Mouse (Mus musculus) stomach, embryonic 15.5 days (tissue): Measurements from ENCODE around the gene Tmem273. TPM values are rescaled to one million over a fixed set of nuclear protein-coding genes. Genes with fewer than 3 reads are reported as not detected.

Experiments used
- ATAC-seq: fragments of 200-750 bp; cut with Nextera tagmentation; 2 replicates; pipeline ENCODE4 v1.8.0; 2017; ENCODE audit warnings: low read depth, moderate number of reproducible peaks, moderate TSS enrichment; ENCODE audit not compliant: insufficient read depth, low FRiP score
- H3K27ac ChIP-seq: fragments of 300-500 bp; sonication (generic); 2 replicates; pipeline ENCODE4 v1.5.1; 2015; ENCODE audit warnings: mild to moderate bottlenecking, inconsistent platforms
- H3K27me3 ChIP-seq: fragments of 300-500 bp; sonication (generic); replicated peaks from 2 replicates; pipeline ENCODE4 v1.6.1; 2015; ENCODE audit warnings: inconsistent platforms
- H3K36me3 ChIP-seq: fragments of 300-500 bp; sonication (generic); 2 replicates; pipeline ENCODE4 v1.6.1; 2015; ENCODE audit warnings: inconsistent platforms
- H3K4me1 ChIP-seq: fragments of 300-500 bp; sonication (generic); 2 replicates; pipeline ENCODE4 v1.6.1; 2015; ENCODE audit warnings: inconsistent platforms
- H3K4me2 ChIP-seq: fragments of 300-500 bp; sonication (generic); 2 replicates; pipeline ENCODE4 v1.6.1; 2015; ENCODE audit warnings: mild to moderate bottlenecking, inconsistent platforms
- H3K4me3 ChIP-seq: fragments of 300-500 bp; sonication (generic); replicated peaks from 2 replicates; pipeline ENCODE4 v1.5.1; 2015; ENCODE audit warnings: inconsistent platforms
- H3K9ac ChIP-seq: fragments of 300-500 bp; sonication (generic); 2 replicates; pipeline ENCODE4 v1.6.1; 2015; ENCODE audit warnings: inconsistent platforms
- H3K9me3 ChIP-seq: fragments of 300-500 bp; sonication (generic); 2 replicates; pipeline ENCODE4 v1.6.1; 2016; ENCODE audit warnings: inconsistent platforms
- WGBS: fragments of 180-500 bp; shearing (Covaris S2); methylation state at CpG from one replicate; pipeline ENCODE4 v1.1.7; 2015; 5-methylcytosine and 5-hydroxymethylcytosine counted together
- polyA plus RNA-seq: library from polyadenylated mRNA; unstranded; fragments of >200 nt; fragmentation: Nextera tagmentation; extraction: Ambion mirVana; gene quantifications from 2 replicates; pipeline ENCODE4 v1.2.1, GENCODE M21; 2015

The Tmem273 gene
- polyA plus RNA-seq = 0.63 and 1.4 TPM in 2 replicates

DNA sequence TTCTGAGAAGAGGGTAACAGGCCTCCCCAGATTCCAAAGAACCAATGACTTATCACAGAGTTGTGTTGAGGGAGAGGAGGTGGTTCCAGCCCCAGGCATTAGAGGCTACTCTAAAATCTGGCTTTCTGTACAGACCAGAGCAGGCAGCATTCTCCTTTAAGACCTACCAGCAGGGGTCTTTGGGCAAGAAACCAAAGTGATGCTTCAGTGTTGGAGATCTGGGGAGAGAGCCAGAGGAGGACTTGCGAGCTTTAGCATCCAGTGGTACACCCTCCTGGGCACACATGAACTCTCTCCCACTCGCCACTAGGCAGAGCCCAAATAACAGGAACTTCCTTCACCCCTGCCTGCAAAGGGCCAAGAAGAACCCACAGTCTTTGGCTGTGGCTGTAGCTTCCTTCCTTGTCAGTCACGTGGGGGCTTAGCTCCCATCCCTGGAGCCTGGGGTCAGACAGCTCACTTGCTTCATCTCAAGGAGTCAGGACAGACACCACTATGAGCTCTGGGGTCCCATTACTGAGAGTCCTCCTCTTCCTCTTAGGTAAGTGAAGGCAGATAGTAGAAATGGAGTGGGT lies at the start of gene Tmem273:
Gene Tmem273 (plus strand): TSS at position 408 of the 575 bp plus-strand sequence.
- H3K27ac ChIP-seq = no peak within 1 kb of the TSS
- WGBS = 74% methylated on average over 3 of the region's 3 CpGs
- H3K4me2 ChIP-seq = no peak within 1 kb of the TSS
- H3K9me3 ChIP-seq = no peaks in the 10 kb centered on the region
- no peak within 1 kb of the TSS for H3K4me3 ChIP-seq
- H3K9ac ChIP-seq = no peak within 1 kb of the TSS
- H3K27me3 ChIP-seq = no peaks in the 10 kb centered on the region
- no peaks in the 10 kb centered on the region for H3K36me3 ChIP-seq
- no peaks in the 10 kb centered on the region for H3K4me1 ChIP-seq
- ATAC-seq = no peak

DNA sequence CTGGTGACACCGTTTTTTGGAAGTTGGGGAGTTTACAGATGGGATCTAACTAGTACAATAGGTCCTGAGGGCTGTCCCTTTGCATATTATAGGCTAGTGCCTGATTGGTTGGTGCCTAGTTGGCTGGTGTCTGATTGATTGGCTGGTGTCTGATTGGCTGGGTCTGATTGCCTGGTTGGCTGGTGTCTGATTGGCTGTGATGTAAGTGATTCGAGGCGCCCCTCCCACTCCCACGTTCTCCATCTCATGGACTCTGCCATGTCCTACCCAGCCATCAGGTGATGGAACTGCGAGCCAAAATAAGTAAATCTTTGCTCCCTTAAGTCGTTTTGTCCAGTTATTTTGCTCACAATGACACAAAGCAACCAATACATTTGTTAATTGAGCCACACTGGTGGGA lies 49.2 kb upstream of the Tmem273 start:
- Histone ChIP-seq H3K4me2 (no peak overlapping the region), H3K4me1 (no peaks in the 10 kb centered on the region), H3K9ac (no peak overlapping the region), H3K4me3 (no peak overlapping the region), H3K27me3 (no peaks in the 10 kb centered on the region), H3K27ac (no peak overlapping the region), H3K36me3 (no peaks in the 10 kb centered on the region), H3K9me3 (no peaks in the 10 kb centered on the region)
- no peak for ATAC-seq
- 79% methylated on average over 6 of the region's 6 CpGs for WGBS

DNA sequence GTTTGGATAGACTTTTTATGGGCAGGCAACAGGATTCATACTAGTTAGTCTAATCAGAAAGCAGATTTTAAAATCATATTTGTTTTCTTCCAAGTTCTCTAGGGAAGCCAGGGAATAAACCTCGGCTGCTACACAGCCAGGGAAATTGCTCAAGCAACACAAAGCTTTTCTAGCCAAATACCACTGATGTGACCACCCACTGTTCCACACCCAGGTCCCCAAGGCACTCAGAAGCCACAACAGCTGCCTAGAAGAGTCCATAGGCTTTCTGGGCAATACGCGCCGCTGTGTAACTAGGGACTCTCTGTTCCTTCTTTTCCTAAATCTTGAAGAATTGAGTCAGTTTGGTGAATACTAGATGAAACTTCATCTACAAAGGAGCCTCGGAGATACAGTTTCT lies 47.2 kb upstream of the Tmem273 start:
- no peak for ATAC-seq
- Histone ChIP-seq H3K4me3 (no peak overlapping the region), H3K4me1 (no peaks in the 10 kb centered on the region), H3K9me3 (no peaks in the 10 kb centered on the region), H3K36me3 (no peaks in the 10 kb centered on the region), H3K27ac (no peak overlapping the region), H3K27me3 (no peaks in the 10 kb centered on the region), H3K4me2 (no peak overlapping the region), H3K9ac (no peak overlapping the region)
- 87% methylated on average over 5 of the region's 5 CpGs for WGBS

DNA sequence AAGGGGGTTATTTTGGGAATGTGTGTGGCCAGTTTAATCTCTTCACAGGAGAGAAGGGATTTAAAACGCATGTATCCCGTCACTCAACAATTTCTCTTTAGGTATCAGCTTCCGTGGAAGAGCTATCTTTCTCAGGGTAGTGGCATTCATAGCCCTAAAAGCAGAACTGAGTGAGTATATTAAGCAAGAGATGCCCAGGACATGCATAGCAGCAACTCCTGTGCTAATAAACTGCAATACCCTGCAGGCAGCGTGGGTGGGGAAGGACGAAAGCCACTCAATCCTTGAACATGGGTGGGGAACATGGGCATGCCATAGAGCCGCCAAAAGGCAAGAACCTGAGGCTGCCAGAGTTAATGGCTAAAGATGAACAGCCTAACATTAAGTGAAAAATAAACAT lies 37.2 kb upstream of the Tmem273 start:
- Histone ChIP-seq H3K4me1 (no peaks in the 10 kb centered on the region), H3K9ac (no peak overlapping the region), H3K27ac (no peak overlapping the region), H3K9me3 (no peaks in the 10 kb centered on the region), H3K27me3 (no peaks in the 10 kb centered on the region), H3K36me3 (no peaks in the 10 kb centered on the region), H3K4me2 (no peak overlapping the region), H3K4me3 (no peak overlapping the region)
- no peak for ATAC-seq
- 66% methylated on average over 6 of the region's 6 CpGs for WGBS

DNA sequence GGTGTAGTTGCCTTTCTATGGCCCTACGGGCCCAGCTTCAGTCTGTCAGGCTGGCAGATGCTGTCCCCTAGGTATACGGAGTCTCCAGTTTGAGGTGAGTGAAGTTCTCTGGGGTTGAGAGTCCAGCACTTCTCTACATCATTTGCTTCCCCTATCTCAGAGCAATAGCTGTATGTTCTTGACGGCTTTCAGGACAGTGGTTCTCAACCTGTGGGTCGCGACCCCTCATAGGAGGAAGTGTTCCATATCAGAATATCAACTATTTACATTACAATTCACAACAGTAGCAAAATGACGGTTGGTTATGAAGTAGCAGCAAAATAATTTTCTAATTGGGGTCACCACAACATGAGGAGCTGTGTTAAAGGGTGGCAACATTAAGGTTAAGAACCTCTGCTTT lies 35.0 kb upstream of the Tmem273 start:
- Histone ChIP-seq H3K9ac (no peak overlapping the region), H3K4me1 (no peaks in the 10 kb centered on the region), H3K27me3 (no peaks in the 10 kb centered on the region), H3K4me2 (no peak overlapping the region), H3K4me3 (no peak overlapping the region), H3K9me3 (no peaks in the 10 kb centered on the region), H3K27ac (no peak overlapping the region), H3K36me3 (no peaks in the 10 kb centered on the region)
- no peak for ATAC-seq
- WGBS = 77% methylated on average over 6 of the region's 6 CpGs

DNA sequence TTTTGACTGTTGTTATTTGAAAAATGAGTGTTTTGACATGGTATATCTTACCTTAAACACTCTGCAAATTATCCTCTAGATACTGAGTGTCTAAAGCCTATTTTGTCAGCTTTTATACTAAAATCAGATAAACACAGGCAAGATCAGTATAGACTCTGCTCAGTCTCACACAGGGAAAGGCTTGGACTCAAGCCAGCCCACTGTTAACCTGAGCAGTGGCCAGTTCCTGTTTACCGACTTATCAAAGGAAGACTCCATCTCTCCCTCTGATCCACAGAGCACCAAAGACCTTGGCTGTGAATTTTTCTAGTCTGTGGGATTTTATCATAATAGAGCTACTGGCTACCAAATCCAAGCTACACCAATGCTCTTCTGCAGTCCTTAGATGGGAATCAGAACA lies 31.5 kb upstream of the Tmem273 start:
- H3K36me3 ChIP-seq = no peaks in the 10 kb centered on the region
- no peak overlapping the region for H3K4me3 ChIP-seq
- H3K27ac ChIP-seq = no peak overlapping the region
- WGBS = 41% methylated on average over 1 of the region's 1 CpGs
- no peaks in the 10 kb centered on the region for H3K4me1 ChIP-seq
- no peak overlapping the region for H3K4me2 ChIP-seq
- no peaks in the 10 kb centered on the region for H3K27me3 ChIP-seq
- no peak for ATAC-seq
- no peak overlapping the region for H3K9ac ChIP-seq
- H3K9me3 ChIP-seq = no peaks in the 10 kb centered on the region

DNA sequence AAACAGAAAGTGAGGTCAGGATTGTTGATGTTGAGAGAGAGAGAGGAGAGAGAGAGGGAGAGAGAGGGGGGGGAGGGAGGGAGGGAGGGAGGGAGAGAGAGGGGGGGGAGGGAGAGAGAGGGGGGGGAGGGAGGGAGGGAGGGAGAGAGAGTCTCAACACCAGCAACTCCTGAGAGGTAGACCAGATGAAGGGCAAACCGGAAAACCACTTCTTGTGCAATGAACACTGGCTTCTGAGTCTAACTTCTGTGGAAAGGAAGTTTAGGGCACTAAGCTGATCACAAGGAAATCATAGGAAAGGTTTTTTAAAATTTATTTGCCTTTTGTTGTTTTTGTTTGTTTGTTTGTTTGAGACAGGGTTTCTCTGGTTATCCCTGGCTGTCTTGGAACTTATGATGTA lies 23.6 kb upstream of the Tmem273 start:
- H3K4me1 ChIP-seq = no peaks in the 10 kb centered on the region
- 83% methylated on average over 1 of the region's 1 CpGs for WGBS
- H3K9ac ChIP-seq = no peak overlapping the region
- no peak for ATAC-seq
- no peaks in the 10 kb centered on the region for H3K36me3 ChIP-seq
- no peak overlapping the region for H3K27ac ChIP-seq
- H3K4me3 ChIP-seq = no peak overlapping the region
- H3K27me3 ChIP-seq = no peaks in the 10 kb centered on the region
- H3K4me2 ChIP-seq = no peak overlapping the region
- no peaks in the 10 kb centered on the region for H3K9me3 ChIP-seq

DNA sequence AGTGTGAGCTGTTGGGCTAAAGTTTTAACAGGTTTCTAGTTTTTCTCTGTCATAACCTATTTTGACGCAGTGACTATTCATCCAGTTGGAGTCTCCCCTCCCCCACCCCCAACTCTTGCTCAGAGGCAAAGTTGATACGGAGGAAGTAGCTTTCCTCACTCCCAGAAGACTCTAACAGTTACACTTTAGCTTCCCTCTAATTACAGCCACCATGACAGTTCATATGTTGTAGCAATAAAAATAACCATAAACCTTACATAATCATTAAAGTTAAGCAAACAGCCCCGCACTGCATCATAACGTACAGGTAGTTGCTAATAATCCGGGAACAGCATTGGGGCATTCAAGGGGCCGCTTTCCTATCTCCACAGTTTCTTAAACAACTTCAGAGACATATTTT lies 15.2 kb upstream of the Tmem273 start:
- ATAC-seq = no peak
- no peaks in the 10 kb centered on the region for H3K9me3 ChIP-seq
- no peak overlapping the region for H3K4me3 ChIP-seq
- H3K9ac ChIP-seq = no peak overlapping the region
- H3K4me2 ChIP-seq = no peak overlapping the region
- H3K27me3 ChIP-seq = no peaks in the 10 kb centered on the region
- WGBS = 75% methylated on average over 6 of the region's 6 CpGs
- H3K4me1 ChIP-seq = no peaks in the 10 kb centered on the region
- H3K36me3 ChIP-seq = no peaks in the 10 kb centered on the region
- H3K27ac ChIP-seq = no peak overlapping the region

DNA sequence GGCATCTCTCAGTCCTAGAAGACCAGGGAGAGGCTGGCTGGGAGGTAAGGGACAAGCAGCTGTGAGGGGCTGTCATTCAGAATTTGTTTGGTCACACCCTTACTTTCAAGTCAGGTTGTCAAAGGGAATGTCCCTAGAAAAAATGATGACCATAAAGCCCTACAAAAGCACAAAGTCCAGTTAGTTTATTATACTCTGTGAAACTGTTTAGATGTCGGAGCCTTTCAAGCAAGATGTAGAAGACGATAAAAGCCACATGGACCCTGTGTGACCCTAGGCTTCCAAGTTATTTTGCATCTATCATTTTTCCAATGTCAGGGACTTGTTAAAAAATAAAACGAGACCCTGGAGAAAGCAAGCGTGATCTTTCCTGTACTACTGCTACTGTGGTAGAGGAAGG lies 13.7 kb upstream of the Tmem273 start:
- no peak overlapping the region for H3K27ac ChIP-seq
- no peak overlapping the region for H3K4me2 ChIP-seq
- H3K4me3 ChIP-seq = no peak overlapping the region
- WGBS = 46% methylated on average over 4 of the region's 4 CpGs
- ATAC-seq = no peak
- H3K9me3 ChIP-seq = no peaks in the 10 kb centered on the region
- no peak overlapping the region for H3K9ac ChIP-seq
- no peaks in the 10 kb centered on the region for H3K4me1 ChIP-seq
- H3K36me3 ChIP-seq = no peaks in the 10 kb centered on the region
- no peaks in the 10 kb centered on the region for H3K27me3 ChIP-seq

DNA sequence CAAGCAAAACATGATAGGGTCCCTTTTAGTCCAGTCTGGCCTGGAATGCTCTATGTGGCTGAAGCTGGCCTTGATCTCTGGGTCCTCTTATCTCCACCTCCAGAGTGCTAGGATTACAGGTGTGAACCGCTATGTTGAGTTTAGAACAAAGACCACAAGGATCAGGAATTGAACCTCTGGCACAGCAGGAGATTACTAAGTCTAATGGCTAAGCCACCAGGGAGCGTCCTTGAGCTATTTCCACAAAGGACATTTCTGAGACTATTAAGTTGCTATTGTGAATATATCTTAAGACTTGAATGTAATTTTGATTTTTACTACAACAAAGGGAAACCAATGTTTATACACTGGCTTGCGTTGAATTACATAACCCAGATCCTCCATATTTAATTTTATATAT lies 13.0 kb upstream of the Tmem273 start:
- Histone ChIP-seq H3K36me3 (no peaks in the 10 kb centered on the region), H3K4me2 (no peak overlapping the region), H3K4me3 (no peak overlapping the region), H3K4me1 (no peaks in the 10 kb centered on the region), H3K9ac (no peak overlapping the region), H3K27ac (no peak overlapping the region), H3K27me3 (no peaks in the 10 kb centered on the region), H3K9me3 (no peaks in the 10 kb centered on the region)
- 57% methylated on average over 3 of the region's 3 CpGs for WGBS
- no peak for ATAC-seq

DNA sequence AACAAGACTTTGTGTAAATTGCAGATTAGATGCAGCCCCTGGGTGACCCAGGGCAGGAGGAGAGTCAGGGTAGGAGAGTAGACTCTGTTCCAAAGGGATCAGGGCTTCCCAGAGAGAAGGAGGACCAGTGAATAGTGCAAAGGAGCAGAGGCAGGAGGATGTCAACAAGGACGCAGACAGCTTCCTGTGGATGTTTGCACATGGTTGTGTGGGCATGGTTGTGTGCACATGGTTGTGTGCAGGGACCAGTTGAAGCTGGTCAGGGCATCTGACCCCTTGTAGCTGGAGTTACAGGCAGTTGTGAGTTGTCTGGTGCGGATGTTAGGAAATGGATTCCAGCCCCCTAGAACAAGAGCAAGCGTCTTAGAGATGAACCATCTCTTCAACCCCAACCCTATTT lies 12.3 kb upstream of the Tmem273 start:
- H3K4me3 ChIP-seq = no peak overlapping the region
- H3K4me2 ChIP-seq = no peak overlapping the region
- no peak overlapping the region for H3K27ac ChIP-seq
- 78% methylated on average over 3 of the region's 3 CpGs for WGBS
- no peak overlapping the region for H3K9ac ChIP-seq
- no peaks in the 10 kb centered on the region for H3K9me3 ChIP-seq
- no peaks in the 10 kb centered on the region for H3K36me3 ChIP-seq
- no peak for ATAC-seq
- H3K4me1 ChIP-seq = no peaks in the 10 kb centered on the region
- H3K27me3 ChIP-seq = no peaks in the 10 kb centered on the region

DNA sequence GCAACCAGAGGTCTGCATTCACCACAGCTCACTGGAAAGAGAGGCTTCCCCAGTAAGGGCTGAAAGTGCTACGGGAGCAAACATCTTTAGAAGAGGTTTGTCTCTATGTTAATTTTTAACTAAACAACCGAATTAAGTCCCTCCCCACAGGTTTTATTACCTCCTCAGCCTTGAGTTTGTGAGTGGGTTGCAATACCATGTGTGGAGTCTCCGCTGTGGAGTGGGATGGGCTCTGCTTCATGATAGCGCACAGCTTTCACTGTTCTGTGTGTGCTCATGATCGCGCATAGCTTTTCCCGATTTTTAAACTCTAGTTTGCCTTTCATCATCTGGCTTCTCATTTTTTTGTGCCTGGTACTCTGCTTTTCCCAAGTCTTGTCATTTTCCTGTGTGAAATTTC lies 9.7 kb upstream of the Tmem273 start:
- Histone ChIP-seq H3K27ac (no peak overlapping the region), H3K4me3 (no peak overlapping the region), H3K4me1 (no peaks in the 10 kb centered on the region), H3K27me3 (no peaks in the 10 kb centered on the region), H3K9me3 (no peaks in the 10 kb centered on the region), H3K36me3 (no peaks in the 10 kb centered on the region), H3K9ac (no peak overlapping the region), H3K4me2 (no peak overlapping the region)
- 73% methylated on average over 7 of the region's 7 CpGs for WGBS
- no peak for ATAC-seq

DNA sequence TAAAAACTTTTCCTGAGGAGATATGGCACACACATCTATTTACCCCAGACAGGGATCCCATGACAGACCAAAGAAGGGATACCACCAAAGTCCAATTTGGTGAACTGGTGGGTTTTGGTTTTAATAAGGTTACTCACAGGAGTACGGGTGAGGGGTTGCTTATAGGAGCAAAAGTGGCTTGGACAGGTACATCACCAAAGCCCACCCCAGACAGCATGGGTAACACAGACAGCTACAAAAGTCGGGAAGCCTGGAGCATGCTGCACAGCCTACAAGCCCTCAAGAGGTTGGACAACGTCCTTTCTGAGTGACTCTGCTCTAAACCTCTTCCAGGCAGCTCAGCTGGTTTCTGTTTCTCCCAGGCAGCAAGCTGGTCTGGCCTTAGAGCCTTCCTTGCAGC lies 7.4 kb upstream of the Tmem273 start:
- Histone ChIP-seq H3K4me3 (no peak overlapping the region), H3K9me3 (no peaks in the 10 kb centered on the region), H3K4me2 (no peak overlapping the region), H3K36me3 (no peaks in the 10 kb centered on the region), H3K27me3 (no peaks in the 10 kb centered on the region), H3K27ac (no peak overlapping the region), H3K4me1 (no peaks in the 10 kb centered on the region), H3K9ac (no peak overlapping the region)
- WGBS = 68% methylated on average over 3 of the region's 3 CpGs
- ATAC-seq = no peak
